Mouse (Mus musculus): ENCODE measurements around the gene Id3.
"Not testable (repeated sequence)": the region's sequence is repeated elsewhere in the genome, so short reads cannot be mapped to it uniquely, and the experiment has no call there.

The Id3 gene

DNA sequence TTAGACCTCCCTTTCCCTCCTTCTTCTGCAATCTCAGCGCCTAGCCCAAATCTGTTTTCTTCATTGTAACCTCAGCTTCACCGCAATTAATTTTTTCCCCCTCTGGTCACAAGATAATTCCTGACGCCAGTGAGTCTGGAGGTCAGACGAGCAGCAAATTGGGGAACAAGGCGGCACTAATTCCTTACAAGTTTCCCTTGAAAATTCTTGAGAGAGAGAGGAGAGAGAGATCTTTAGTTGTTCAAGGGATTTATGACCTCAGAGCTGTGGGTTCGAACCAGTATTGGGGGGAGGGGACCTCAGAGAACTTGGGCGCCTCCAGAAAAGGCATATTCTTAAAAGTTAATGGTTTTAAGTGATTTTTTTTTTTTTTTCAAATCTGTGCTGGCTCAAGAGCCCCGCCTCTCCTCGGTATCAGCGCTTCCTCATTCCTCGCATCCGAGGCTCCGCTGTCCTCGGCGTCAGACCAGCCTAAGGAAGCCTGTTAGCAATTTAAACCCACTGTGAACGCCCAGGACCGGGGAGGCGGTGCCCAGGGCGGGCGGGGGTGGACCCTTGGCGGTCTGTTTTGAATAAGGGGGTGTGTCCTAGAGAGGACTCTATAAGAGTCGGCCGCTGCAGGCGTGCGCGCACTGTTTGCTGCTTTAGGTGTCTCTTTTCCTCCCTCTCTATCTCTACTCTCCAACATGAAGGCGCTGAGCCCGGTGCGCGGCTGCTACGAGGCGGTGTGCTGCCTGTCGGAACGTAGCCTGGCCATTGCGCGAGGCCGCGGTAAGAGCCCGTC, at the start of gene Id3:
TSS of gene Id3 (plus strand) at position 305 of the 784 bp plus-strand sequence.
- in situ Hi-C loops (cut with MboI; ENCODE audit: low sequenced_read_pairs), result no loop called here

DNA sequence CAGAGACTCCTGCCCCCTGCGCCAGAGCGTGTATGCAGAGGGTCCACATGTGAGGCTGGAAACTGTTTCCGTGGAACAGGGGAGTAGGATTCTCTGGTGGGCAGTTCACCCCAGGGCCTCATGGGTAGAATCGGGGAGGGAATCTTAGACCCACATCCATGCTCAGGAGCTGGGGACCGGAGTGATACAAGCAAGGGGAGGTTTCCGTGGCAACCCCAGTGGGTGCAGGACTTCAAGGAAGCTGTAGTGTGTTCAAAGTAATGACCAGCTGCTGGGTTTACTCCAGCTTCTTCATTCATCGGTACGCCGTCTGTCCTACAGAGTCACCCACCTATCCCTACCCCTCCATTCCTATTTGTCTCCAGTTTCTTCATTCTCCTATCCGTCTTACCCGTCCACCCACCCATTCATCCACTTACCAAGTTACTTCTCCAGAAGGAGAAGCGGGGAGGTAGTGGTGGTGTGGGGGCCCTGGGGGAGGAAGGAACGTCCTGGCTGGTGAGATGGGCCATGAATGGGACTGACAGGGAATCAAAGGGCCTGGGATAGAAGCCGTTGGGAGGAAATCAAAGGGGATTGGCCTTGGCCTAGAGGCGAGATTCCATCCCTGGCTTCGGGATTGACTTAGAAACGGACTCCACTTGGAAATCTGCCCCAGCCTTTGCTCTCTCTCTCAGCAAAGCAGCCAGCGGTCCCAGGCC, 48.6 kb upstream of the Id3 start:
- in situ Hi-C loops (cut with MboI; ENCODE audit: low sequenced_read_pairs), result no loop called here

DNA sequence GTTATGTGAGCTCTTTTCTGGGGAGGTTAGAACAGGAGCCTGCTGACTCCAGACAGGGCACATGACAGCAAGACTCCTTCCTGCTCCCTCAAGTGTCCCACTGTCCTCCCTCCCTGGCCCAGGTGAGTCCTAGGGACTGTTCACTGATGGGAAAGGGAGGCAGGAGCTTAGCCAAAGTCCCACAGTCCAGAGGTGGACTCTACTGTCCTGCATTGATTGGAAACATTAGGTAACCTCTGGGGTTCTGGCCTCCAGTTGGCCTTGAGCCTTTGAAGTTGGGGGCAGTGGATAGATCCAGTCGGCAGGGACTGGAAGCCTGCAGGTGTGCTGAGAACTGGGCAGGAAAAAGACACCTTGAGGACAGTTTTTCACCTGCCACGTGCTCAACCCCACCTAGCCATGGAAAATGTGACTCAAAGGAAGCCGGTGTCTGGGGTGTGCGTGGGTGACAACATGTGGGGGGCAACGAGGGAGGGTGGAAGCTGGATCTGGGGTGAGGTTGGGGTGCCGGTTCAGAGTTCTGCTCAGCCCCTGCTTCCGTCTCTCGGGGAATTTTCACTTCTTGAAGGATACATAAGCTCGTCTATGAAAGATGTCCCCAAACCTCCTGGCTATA, 47.7 kb upstream of the Id3 start:
- in situ Hi-C loops (cut with MboI; ENCODE audit: low sequenced_read_pairs), result no loop called here

DNA sequence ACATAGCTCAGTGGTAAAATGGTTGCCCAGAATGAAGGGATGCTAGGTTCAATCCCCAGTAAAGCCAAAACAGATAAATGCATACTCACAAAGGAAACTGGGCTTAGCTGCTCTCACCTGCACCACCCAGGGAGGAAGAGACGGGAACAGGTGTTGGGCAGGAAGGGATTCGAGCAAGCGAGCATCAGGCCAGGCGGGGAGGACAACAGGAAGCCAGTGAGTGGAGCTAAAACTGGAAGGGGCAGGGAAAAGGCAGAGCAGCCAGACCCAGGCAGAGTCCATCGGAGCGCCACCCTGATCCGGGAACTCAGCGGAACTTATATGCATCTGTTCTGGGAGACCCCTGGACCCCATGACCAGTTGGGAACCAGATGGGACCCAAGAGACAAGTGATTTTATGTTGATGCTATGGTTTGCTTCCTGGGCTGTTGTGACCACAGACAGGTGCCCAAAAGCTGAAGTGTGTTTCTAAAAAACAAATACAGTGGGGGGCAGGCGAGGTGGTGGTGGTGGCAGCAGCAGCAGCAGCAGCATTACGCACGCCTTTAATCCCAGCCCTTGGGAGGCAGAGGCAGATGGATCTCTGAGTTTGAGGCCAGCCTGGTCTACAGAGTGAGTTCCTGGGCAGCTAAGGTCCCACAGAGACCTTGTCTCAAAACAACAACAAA, 46.7 kb upstream of the Id3 start:
- in situ Hi-C loops (cut with MboI; ENCODE audit: low sequenced_read_pairs), result no loop called here

DNA sequence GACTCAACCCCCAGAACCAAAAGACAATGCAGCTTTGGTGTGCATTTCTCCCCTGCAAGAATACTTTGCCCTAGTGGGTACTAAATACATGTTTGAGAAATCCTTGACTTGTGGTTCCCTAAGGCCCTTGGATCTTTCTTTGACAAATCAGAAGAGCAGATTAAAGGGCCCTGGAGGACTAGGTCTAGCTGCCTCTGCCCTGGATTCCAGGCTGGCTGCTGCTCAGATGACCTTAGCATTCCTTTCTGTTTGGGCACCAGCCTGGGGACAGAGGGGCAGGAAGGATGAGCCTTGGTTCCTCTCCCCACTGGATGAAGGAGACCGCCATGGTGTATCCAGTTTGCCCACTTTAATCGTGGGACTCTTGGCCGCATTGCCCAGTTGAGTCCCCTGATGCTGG, 44.9 kb upstream of the Id3 start:
- in situ Hi-C loops (cut with MboI; ENCODE audit: low sequenced_read_pairs), result no loop called here

DNA sequence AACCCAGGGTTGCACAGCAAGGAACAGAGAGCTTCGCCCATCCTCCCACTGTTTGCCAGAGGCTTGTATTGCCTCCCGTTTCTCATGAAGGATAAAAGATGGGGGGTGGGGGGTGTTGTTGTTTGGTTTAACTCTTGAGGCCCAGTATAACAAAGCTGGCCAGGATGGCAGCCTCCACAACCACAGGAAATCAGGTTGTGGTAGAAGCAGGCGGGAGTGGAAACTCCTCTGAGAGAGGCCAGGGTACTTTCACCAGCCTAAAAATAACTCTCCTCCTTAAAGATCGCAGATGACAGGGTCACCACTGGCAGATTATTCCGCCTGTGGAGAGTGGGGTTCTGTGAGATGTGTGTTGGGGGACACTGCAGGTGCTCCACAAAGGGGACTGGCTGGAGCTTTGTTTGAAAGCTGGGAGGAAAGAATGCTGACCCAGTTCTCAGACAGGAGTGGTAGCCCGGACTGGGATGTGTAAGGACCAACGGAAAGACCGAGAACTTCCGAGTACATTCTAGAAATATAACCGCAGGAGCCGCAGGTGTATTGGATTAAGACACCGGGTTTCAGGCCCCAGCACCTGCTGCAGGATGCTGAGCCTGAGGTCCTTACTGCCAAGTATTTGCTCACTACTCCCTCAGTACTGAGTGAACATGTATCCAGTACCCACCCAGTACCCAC, 42.8 kb upstream of the Id3 start:
- in situ Hi-C loops (cut with MboI; ENCODE audit: low sequenced_read_pairs), result no loop called here

DNA sequence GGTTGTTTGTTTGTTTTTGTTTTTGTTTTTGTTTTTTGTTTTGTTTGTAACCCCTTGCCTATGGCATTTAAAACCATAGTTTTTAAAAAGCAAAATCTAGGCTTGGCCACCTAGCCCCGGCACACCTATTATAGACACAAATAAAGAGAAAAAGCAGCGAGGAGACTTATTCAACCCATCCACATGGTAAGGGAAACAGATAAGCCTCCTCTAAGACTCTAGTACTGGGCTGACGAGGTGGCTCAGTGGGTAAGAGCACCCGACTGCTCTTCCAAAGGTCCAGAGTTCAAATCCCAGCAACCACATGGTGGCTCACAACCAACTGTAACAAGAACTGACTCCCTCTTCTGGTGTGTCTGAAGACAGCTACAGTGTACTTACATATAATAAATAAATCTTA, 41.5 kb upstream of the Id3 start:
- in situ Hi-C loops (cut with MboI; ENCODE audit: low sequenced_read_pairs), result not testable (repeated sequence)

DNA sequence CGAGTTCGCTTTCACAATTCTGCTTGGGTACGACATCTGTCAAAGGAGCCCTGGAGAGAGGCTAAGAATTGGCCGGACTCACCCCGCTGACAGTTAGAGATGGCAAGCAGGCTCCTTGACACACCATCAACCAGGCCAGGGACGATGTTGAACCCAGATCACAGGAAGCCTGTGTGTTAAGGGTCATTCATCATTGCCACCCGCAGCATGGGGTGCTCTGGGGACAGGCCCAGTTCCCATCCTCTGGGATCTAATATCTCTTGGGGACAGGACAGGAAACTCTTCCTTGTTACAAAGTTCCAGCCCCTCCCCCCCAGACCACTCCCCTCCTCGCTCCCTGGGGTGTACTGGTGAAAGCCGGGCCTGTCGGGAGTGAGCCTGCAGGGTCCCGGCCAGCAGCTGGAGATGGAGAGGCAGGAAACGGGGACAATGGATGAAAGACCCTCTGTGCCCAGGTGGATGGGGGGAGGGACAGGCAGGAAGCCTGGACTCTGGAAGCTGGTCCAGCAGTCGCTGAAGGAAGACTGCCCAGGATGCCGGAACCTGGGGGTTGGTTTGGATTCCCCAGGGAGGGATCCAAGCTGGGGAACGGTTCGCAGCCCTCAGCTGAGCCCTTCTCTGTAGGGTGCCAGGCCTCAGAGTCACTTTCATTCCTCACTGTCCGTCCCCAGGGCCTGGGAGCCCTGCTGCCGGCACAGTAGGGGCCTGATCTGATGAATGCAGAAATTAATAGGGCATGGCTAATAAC, 38.5 kb upstream of the Id3 start:
- in situ Hi-C loops (cut with MboI; ENCODE audit: low sequenced_read_pairs), result no loop called here

DNA sequence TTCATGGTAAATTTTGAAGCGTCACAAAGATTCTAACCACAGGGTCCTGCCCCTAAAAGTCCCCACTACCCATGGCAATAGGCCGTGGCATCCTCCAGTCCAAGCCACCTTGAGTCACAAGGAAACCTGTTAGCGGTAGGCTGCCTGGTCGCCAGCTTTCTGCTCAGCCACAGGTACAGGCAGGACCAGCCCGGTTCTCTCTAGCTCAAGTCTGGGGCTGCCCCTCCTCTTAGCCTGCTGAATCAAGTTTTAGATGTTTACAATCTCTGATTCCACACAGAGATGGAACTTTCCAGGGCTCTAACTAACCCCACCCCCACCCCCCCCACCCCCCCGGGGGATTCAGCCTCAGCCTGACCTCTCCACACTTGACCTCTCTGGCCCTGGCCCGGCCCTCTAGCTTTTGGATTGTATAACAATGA, 36.4 kb upstream of the Id3 start:
- in situ Hi-C loops (cut with MboI; ENCODE audit: low sequenced_read_pairs), result no loop called here

DNA sequence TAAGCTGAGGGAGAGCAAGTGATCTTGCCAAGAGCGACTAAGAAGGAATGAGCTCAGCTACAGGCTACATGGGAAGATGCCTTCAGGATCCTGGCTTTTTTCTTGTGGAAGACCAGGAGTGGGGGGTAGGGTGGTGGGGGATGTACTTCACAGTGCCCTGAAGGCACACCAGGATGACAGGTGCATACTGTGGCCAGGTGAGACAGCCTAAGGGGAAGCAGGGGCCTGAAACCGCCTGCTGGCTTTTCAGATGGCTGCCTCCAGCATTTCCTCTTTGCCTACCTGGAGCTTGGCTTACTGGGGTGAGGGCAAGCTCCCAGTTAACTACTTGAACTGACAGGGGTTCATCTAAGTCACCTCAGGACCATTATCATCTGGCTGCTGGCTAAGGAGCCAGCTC, 34.1 kb upstream of the Id3 start:
- in situ Hi-C loops (cut with MboI; ENCODE audit: low sequenced_read_pairs), result no loop called here

DNA sequence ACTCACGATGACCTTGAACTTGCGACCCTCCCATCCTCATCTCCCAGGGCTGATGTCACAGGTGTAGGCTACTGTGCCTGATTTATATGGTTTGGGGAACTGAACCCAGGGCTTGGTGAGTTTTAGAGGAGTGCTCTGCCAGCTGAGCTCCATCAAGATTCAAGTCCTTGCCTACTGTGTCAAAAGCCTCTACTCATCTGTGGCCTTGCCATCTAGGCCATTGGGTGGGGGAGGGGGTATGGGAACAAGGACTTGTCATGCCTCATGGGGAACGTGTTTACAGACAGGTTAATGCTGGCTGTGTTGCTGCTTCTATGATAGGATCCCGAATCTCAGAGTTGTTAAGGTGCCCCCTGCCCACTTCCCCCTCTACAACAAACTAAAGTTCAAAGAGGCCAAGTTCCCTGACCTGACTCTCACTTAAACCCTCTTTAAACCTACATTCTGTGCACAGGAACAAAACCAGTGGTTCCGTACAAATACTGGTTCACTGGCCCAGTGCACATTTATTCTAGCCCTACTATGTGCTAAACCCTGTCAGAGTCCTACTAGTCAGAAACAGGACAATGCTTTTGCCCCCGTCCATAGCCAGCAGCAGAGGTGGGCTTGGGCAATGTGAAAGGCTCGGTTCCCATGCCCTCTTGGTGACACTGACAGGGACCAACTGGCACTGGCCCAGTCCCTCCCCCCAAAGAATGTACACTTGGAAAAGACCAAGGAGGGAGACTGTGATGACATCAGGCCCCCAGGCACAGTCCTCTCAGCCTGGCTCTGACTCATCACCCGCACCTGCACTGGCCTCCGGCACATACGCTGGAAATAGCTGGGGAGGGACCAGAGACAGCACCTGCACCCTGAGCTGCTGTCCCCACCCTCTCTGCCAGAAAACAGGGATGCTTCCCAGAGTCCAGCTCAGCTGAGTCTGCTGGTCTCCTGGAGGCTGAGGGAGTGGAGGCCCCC, 33.1 kb upstream of the Id3 start:
- in situ Hi-C loops (cut with MboI; ENCODE audit: low sequenced_read_pairs), result no loop called here

DNA sequence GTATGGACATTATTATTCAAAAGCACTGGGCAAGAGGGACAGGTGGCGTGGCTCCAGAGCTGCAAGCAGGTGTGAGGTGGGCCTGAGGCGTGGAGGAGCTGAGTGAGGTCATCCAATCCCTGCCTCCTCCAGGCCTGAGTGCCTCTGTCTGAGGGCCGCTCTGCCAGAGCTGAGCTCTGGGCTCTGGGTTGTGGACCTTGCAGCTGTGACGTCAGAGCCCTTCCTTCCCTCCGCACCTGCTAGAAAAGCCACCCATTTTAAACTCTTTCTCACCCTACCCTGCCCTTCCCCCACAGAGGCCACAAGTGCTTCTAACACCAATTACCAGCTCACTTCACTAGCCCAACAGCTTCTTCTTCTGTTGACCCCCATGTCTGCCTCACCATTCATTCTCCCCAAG, 31.0 kb upstream of the Id3 start:
- in situ Hi-C loops (cut with MboI; ENCODE audit: low sequenced_read_pairs), result no loop called here

DNA sequence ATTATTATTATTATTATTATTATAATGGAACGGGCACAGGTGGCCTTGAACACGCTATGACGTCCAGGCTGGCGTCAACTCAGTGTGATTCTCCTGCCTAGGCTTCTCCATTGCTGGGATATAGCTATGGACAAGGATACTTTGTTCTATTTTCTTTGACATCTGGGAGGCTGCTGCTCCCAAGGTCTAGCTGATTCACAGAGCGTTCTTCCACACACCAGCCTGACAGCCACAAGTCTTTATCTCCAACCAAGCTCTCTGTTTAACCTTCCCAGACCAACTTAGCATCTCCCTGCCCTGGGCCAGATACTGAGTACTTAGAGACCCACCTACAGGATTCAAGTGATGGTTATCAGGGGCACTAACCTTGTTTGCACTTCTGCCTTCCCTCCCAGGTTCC, 28.6 kb upstream of the Id3 start:
- in situ Hi-C loops (cut with MboI; ENCODE audit: low sequenced_read_pairs), result no loop called here

DNA sequence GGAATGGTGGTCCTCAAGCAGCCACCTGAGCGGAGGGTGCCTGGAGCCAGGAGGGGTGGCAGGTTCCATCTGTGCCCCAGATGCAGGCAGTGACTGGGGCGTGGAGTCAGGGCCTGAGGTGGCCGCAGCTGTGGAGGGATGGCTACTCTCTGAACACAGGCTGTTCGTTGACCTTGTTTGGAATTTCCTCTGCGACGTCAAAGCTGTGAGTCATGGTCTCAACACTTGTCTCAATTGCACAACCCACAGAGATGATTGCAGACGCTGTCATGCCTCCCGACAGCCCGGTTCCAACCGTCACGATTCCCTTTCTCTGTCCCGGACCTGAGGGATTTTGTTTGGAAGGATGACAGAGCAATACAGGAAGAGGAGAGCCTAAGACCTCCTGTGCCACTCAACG, 26.3 kb upstream of the Id3 start:
- in situ Hi-C loops (cut with MboI; ENCODE audit: low sequenced_read_pairs), result no loop called here

DNA sequence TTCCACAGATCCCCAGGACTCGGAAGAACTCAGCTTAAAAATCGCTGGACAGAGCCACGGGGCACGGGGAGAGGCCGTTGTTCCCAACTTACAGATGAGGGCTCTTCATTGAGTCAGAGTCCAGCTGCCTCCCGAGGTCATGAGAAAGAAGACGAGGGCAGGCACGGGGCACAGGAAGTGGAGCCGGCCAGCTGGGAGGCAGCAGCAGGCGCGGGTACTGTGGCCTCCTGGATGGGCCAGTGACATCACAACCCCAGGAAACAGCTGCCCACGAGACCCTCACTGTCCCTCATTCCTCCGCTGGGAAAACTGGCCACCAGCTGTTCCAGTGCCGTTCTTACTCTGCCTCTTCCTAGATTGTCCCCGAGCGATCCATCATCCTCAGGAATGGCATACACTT, 23.3 kb upstream of the Id3 start:
- in situ Hi-C loops (cut with MboI; ENCODE audit: low sequenced_read_pairs), result no loop called here

DNA sequence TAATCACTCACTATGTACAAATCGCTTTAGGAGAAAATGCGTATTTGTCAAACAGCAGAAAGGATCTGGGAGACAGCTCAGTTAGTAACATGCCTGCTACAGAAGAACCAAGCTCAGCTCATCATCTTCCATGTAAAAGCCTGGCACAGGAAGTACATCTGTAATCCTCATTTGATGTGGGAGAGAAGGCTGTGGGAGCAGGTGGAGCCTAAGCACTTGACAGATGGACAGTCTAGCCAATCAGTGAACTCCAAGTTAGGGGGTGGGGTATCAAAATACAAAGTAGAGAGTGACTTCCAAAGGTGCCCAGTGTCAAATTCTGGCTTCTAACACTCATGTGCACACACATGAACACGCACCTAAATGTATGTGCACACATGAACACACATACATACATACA, 22.1 kb upstream of the Id3 start:
- in situ Hi-C loops (cut with MboI; ENCODE audit: low sequenced_read_pairs), result no loop called here

DNA sequence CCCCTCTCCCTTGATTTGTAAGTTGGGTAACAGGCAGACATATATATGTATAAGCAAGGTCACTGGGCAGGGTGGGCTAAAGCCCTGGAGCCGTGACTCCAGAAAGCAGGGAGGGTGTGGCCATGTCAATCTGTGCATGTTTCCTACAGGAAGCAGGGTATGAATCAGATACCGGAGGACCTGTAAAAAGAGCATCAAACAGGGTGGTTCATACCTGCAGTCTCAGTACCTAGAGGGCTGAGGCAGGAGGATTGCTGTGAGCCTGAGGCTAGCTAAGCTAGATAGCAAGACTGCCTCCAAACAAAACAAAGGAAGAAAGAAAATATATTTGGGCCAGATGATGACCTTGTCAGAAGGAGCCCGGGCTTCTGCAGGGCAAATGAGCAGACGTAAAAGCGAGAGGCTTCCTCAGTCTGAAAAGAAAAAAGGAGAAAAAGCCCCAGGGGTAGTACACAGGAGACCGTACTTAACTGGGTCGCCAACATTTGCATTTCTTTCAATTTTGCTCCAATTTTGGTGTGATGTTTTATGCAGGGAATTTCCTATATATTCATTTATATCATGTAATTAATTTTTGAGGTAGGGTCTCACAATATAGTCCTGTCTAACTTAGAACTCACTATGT, 21.3 kb upstream of the Id3 start:
- in situ Hi-C loops (cut with MboI; ENCODE audit: low sequenced_read_pairs), result no loop called here

DNA sequence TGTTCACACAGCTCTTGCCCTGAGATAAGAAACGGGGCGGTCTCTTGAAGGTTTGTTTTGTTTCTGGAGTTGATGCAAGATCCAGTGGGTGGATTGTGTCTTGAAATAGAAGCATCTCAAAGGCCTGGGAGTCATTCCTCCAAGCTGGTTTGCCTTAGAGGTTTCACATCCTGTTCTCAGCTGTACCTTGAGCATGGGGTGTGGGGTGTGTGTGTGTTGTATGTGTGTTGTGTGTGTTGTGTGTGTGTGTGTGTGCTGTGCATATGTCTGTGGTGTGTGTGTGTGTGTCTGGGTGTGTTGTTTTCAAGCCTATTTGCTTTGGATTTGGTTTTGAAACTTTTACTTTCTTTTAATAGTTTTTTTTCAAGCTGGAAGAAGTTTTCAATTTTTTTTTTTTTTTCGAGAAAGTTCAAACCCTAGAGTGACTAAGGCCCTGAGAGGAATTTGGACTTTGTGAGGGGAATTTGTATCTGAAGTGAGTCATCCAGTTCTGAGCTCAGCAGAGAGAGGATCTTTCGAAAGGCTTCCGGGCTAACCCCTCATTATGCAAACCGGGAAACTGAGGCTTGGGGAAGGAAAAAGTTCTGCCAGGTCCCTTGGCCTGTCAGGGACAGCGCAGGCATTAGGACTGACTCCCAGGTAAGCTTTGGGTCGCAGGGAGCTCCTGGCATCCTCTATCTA, 20.0 kb upstream of the Id3 start:
- in situ Hi-C loops (cut with MboI; ENCODE audit: low sequenced_read_pairs), result no loop called here
